Mouse (Mus musculus): ENCODE data around the gene Ylpm1. TPM values are rescaled to one million over a fixed set of nuclear protein-coding genes. Genes with fewer than 3 reads are reported as not detected.

Ylpm1 gene
- total RNA-seq, 2 experiments from 2014 or later = 20.4 to 27.7 TPM

- DNase-seq = no peak
Measured at GRCm38 (mm10) chr12:85110011-85110697, 114.0 kb downstream of the Ylpm1 start.

GRCm38 (mm10) chr12:85110698-85111592 is 114.8 kb downstream of the Ylpm1 start, which contains the start of the genes Prox2 and Dlst:
TSS of gene Prox2 (minus strand) at chr12:85110759.
TSS of gene Dlst (plus strand) at chr12:85110833.
- DNase-seq = peak; percentile 89

GRCm38 (mm10) chr12:85112550-85113251 is 116.6 kb downstream of the Ylpm1 start:
- no peak for DNase-seq

DNA sequence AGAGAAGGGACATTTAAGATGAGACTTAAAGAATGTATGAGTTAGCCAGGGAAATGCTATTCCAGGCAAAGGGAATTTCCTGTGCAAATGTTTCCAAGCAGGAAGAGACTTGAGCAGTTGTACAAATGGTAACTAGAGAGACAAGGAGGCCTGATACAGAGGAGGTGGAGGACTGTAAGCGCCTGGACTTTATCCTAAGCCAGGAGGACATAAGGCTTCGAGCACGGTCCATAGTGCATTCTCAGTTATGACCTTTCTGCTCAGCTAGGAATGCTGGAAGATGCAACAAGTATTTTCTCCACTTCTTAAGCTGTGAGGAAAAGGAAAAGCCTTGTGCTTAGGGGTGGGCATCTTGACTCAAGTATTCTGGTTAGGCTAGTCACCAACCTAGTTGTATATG is 117.2 kb downstream of the Ylpm1 start:
- DNase-seq = no peak

- DNase-seq = no peak
Measured at GRCm38 (mm10) chr12:85113917-85114316, 117.8 kb downstream of the Ylpm1 start.

- no peak for DNase-seq
Measured at GRCm38 (mm10) chr12:85115678-85116077, 119.6 kb downstream of the Ylpm1 start.

Other genes with a start within 250 kb of the Ylpm1 start
- 10 to 100 TPM; 23.5 to 32.7 TPM for gene Npc2, start 223.2 kb upstream of the Ylpm1 start, total RNA-seq (2021)
- 10 to 100 TPM; 48.4 to 50.9 TPM for gene Isca2, start 223.1 kb upstream of the Ylpm1 start, total RNA-seq (2021)
- 1 to 10 TPM; 1.9 to 2.5 TPM for gene Ltbp2, start 119.8 kb upstream of the Ylpm1 start, total RNA-seq (2021)
- gene Fcf1, start 25.4 kb upstream of the Ylpm1 start, total RNA-seq (2021) = 10 to 100 TPM; 37.5 to 37.6 TPM
- gene Arel1, start 25.4 kb upstream of the Ylpm1 start, total RNA-seq (2021) = 10 to 100 TPM; 20.8 to 23.4 TPM
- gene Prox2, start 114.4 kb downstream of the Ylpm1 start, total RNA-seq (2021) = 1 to 10 TPM; 2.6 to 2.9 TPM
- gene Dlst, start 114.5 kb downstream of the Ylpm1 start, total RNA-seq (2021) = 100 to 1,000 TPM; 284 to 308 TPM
- under 1 TPM; 0.33 to 0.68 TPM for gene Rps6kl1, start 154.9 kb downstream of the Ylpm1 start, total RNA-seq (2021)
- gene Pgf, start 181.5 kb downstream of the Ylpm1 start, total RNA-seq (2021) = 1 to 10 TPM; 2.4 to 4.0 TPM
- gene Eif2b2, start 223.2 kb downstream of the Ylpm1 start, total RNA-seq (2021) = 10 to 100 TPM; 76.1 to 95.2 TPM